Mouse (Mus musculus) spleen, adult 2 months (tissue): ENCODE data around the gene Pak6. TPM values are rescaled to one million over a fixed set of nuclear protein-coding genes. Genes with fewer than 3 reads are reported as not detected.
A peak's percentile ranks its signal among the peaks of the same experiment; 100 is the strongest.

Experiments
- DNase-seq, 2 experiments: peaks; one replicate each; pipeline versions ENCODE4 v3.0.0 to v3.0.0-alpha.2; 2012 to 2021; ENCODE audit warnings: low spot score in 2 of 2, low read depth in 1 of 2
- H3K27ac ChIP-seq: fragments of 200-500 bp; 2 replicates; pipeline ENCODE4 v1.5.1; 2012; ENCODE audit warnings: low read length, inconsistent platforms; ENCODE audit not compliant: insufficient read depth
- H3K27me3 ChIP-seq: fragments of 200-500 bp; 2 replicates; pipeline ENCODE4 v1.6.1; 2012; ENCODE audit warnings: mild to moderate bottlenecking, moderate library complexity, low read length, inconsistent platforms; ENCODE audit not compliant: control insufficient read depth, insufficient read depth
- H3K36me3 ChIP-seq: fragments of 200-500 bp; 2 replicates; pipeline ENCODE4 v1.6.1; 2012; ENCODE audit warnings: mild to moderate bottlenecking, low read length, inconsistent platforms; ENCODE audit not compliant: control insufficient read depth, insufficient read depth
- H3K4me1 ChIP-seq: fragments of 200-500 bp; 2 replicates; pipeline ENCODE4 v1.6.1; 2011; ENCODE audit warnings: inconsistent platforms; ENCODE audit not compliant: control insufficient read depth, insufficient read depth, insufficient read length
- H3K4me3 ChIP-seq: fragments of 200-500 bp; 2 replicates; pipeline ENCODE4 v1.5.1; 2011; ENCODE audit warnings: mild to moderate bottlenecking, inconsistent platforms; ENCODE audit not compliant: insufficient read depth, insufficient read length; ENCODE audit errors: extremely low read depth
- CTCF ChIP-seq: fragments of 200-500 bp; IDR thresholded peaks from 2 replicates; pipeline ENCODE4 v1.5.1; 2011; ENCODE audit warnings: mild to moderate bottlenecking, inconsistent platforms; ENCODE audit not compliant: insufficient read depth, insufficient read length, insufficient replicate concordance; ENCODE audit errors: extremely low read depth
- POLR2A ChIP-seq: fragments of 200-500 bp; IDR thresholded peaks from 2 replicates; pipeline ENCODE4 v1.6.1; 2011; ENCODE audit warnings: low read depth, low read length, inconsistent platforms
- WGBS: fragments of 180-500 bp; shearing (Covaris S2); methylation state at CpG from one replicate; pipeline ENCODE4 v1.1.7; 2018; 5-methylcytosine and 5-hydroxymethylcytosine counted together
- polyA plus RNA-seq: library from polyadenylated mRNA; depleted of rRNA; stranded (reverse); fragments of >200 nt; gene quantifications from 2 replicates; pipeline ENCODE4 v1.2.3, GENCODE M21; 2012

The Pak6 gene
- polyA plus RNA-seq, 1 experiment: 0.33 TPM

DNA sequence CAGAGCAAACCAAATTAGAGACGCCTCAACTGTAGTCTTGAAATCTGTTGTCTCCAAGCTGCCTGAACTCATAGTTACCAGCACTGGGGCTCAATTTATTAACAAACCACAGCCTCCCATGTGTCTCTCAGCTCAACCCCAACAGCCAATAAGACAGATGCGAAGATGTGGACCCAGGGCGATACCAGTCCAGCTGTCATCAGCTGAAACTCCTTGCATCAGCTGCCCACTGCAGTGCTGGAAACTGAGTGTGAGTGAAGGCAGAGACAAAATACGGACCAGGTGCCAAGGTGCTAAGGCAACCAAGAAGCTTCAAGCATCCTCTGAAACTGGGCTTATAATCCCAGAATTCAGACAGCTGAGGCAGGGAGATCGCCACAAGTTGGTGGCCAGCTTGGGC lies 68.9 kb downstream of the Pak6 start:
- no peak for TF ChIP-seq CTCF
- TF ChIP-seq POLR2A: no peak
- no peaks in the 10 kb centered on the region for H3K27me3 ChIP-seq
- H3K27ac ChIP-seq: no peak overlapping the region
- H3K4me3 ChIP-seq: no peak overlapping the region
- WGBS: 85% methylated on average over 5 of the region's 5 CpGs
- no peak for DNase-seq
- no peaks in the 10 kb centered on the region for H3K36me3 ChIP-seq
- H3K4me1 ChIP-seq: peaks cover 16% of the 10 kb centered on the region

DNA sequence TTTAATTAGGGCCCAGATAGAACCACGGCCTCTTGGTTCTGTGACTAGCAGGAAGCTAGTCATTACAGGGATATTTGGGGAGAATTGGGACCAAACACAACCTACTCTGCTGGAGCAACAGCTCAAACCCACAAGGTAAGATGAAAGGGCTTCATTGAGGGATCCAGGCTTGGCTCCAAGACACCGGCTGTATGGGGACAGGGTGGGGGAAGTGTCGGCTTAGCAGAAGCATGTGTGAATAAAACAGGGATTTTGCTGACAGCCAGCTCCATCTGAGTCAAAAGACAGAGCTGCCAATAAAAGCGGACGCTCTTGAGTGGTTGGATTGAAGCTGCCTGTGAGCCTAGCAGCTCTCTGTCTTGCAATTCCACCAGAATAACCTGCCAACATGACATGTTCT lies 70.2 kb downstream of the Pak6 start:
- Histone ChIP-seq H3K4me3 (no peak overlapping the region), H3K27ac (no peak overlapping the region), H3K36me3 (no peaks in the 10 kb centered on the region), H3K4me1 (peaks cover 16% of the 10 kb centered on the region), H3K27me3 (no peaks in the 10 kb centered on the region)
- 86% methylated on average over 5 of the region's 5 CpGs for WGBS
- no peak for TF ChIP-seq CTCF
- TF ChIP-seq POLR2A: no peak
- no peak for DNase-seq

DNA sequence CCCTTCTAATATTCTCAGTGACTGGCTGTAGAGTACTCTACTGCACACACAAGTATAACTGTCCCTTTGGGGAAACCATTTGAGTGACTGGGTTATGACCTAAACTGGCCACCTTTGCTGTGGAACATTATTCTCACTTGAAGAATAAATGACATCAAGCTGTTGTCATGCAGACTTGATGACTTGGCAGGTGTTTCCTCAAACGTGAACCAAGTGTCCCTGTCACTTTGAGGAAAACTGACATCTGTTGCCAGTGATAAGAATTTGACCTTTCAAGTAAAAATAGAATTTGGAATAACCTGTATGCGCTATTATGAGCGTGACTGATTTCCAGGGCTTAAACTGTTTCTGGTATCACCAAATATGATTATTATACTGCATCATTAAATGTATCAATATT lies 77.2 kb downstream of the Pak6 start:
- no peak overlapping the region for H3K4me3 ChIP-seq
- 42% methylated on average over 3 of the region's 3 CpGs for WGBS
- no peak for DNase-seq
- H3K27ac ChIP-seq: no peak overlapping the region
- H3K4me1 ChIP-seq: peaks cover 5% of the 10 kb centered on the region; the same call in 1 of the 2 replicates
- no peaks in the 10 kb centered on the region for H3K27me3 ChIP-seq
- H3K36me3 ChIP-seq: no peaks in the 10 kb centered on the region
- TF ChIP-seq CTCF (no peak), POLR2A (no peak)

DNA sequence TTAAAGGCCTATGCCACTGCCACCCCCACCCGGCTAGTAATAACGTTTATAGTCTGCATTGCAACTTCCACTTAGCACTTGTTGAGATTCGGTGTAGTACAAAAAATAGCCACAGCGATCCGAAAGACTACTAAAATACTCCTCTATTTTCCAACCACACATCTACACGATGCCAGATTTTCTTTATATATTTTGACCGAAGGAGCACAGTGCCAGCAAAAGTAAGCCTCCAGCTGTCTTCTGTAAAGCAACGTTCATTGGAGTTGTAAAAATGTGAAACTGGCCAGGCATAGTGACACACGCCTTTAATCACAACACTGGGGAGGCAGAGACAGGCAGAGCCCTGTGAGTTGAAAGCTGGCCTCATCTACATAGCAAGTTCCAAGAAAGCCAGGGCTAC lies 78.1 kb downstream of the Pak6 start:
- peaks cover 5% of the 10 kb centered on the region; the same call in 1 of the 2 replicates for H3K4me1 ChIP-seq

DNA sequence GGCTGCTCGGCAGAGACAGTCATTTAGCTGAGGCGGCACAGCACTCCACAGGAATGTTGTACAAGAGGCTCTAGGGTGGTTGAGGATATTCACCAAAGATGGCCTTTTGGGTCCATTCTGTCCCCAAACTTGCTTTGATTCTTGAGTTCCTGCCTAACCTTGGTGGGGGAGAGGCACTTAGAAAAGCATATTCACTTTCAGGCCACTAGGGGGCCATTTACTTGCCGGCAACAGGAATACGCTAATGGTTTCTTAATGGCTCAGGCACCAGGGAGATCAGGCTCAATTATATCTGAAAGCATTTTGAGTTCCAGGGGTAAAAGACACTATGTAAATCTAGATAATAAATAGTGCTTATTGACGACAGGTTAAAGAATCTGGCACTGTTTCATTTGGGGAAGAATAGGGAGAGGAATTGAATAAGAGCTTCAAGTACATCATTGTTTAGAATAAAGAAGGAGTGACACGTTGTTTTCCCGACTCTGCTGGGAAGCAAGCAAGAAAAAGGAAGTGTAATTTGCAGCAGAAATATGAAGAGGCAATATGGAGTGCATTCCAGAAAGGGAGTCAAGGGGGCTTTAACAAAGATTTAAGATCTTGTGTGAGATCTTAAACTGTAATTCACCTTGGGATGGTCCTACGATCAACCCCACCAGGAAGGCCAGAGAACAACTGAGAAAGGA lies 80.3 kb downstream of the Pak6 start:
- H3K27me3 ChIP-seq: no peaks in the 10 kb centered on the region
- H3K4me3 ChIP-seq: no peak overlapping the region
- no peaks in the 10 kb centered on the region for H3K36me3 ChIP-seq
- DNase-seq: peak; percentile 36 to 37
- peaks cover 13% of the 10 kb centered on the region for H3K4me1 ChIP-seq
- H3K27ac ChIP-seq: no peak overlapping the region
- WGBS: 29% methylated on average over 8 of the region's 8 CpGs
- TF ChIP-seq CTCF: peak; percentile 20; the same call in 1 of the 2 replicates
- TF ChIP-seq POLR2A: no peak

More for the DNA sequence above, 78.1 kb downstream of the Pak6 start:
- no peak for TF ChIP-seq POLR2A
- no peak for TF ChIP-seq CTCF
- WGBS: 71% methylated on average over 9 of the region's 9 CpGs
- Histone ChIP-seq H3K27ac (no peak overlapping the region), H3K27me3 (no peaks in the 10 kb centered on the region), H3K36me3 (no peaks in the 10 kb centered on the region), H3K4me3 (no peak overlapping the region)
- no peak for DNase-seq

DNA sequence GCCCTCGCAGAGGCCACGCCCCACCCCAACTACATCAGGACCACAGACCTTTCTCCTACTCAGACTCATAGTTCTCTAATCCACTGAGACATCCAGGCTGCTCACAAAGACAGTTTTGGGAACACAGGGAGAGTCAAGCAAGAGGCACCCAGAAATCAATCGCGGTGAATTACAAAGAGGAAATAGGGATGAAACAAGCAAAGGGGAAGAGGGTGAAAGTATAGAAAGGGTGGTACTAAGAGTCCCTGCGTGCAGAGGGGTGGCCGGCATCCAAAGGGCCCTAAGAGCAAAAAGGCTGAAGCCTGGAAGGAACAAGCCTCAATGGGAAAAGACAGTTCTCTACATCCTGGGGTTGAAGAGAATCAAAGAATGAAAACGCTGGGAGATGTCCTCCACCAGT lies 81.5 kb downstream of the Pak6 start:
- 18% methylated on average over 7 of the region's 7 CpGs for WGBS
- TF ChIP-seq POLR2A: no peak
- TF ChIP-seq CTCF: no peak
- no peaks in the 10 kb centered on the region for H3K27me3 ChIP-seq
- no peaks in the 10 kb centered on the region; the same call in 1 of the 2 replicates for H3K36me3 ChIP-seq
- peaks cover 13% of the 10 kb centered on the region for H3K4me1 ChIP-seq
- no peak for DNase-seq
- no peak overlapping the region for H3K27ac ChIP-seq
- peak overlapping the region; percentile 95; the same call in 1 of the 2 replicates for H3K4me3 ChIP-seq

DNA sequence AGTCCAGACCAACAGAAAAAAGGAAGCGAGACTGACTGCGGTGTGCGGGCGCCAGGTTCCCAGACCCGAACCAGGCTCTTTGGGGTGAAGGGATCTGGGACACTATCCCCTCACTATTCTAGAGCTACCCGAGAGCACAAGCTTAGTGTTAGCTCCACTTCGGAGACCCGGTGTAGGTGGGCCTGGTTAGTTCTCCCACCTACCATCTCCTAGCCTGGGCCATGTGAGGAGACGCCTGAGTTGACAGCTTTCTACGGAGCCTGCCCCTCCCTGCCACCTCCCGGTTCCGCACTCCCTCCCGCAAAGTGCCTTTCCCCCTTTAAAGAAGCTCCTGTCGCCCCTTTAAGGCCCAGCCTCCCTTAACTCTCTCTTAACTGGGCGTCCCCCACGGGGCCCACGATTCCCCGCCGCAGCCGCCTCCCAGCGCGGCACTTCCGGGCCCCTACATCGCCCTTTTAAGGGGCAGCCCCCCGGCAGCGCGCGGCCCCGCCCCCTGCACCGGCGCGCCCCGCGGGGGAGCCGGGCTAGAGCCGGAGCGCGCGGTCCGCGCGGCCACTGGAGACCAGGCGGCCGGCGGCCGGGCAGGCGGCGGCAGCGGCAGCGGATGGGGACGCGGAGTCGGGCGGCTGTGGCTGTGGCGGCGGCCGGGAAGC lies 82.3 kb downstream of the Pak6 start, which contains the start of gene Inafm2:
Gene Inafm2 (plus strand): TSS at position 527 of the 653 bp plus-strand sequence.
- H3K27ac ChIP-seq: peak within 1 kb of the TSS; percentile 33; the same call in 1 of the 2 replicates
- no peak for TF ChIP-seq CTCF
- peak; percentile 15; the same call in 1 of the 2 replicates for TF ChIP-seq POLR2A
- no peaks in the 10 kb centered on the region; the same call in 1 of the 2 replicates for H3K36me3 ChIP-seq
- peaks cover 13% of the 10 kb centered on the region for H3K4me1 ChIP-seq
- peak within 1 kb of the TSS; percentile 95 for H3K4me3 ChIP-seq
- no peaks in the 10 kb centered on the region for H3K27me3 ChIP-seq
- peak; percentile 57 to 92 for DNase-seq
- WGBS: 13% methylated on average over 56 of the region's 57 CpGs
